Mouse (Mus musculus) midbrain, embryonic 13.5 days (tissue): Measurements from ENCODE around the gene Klk1b5. TPM values are rescaled to one million over a fixed set of nuclear protein-coding genes. Genes with fewer than 3 reads are reported as not detected.

ENCODE experiments used
- ATAC-seq: fragments of 200-750 bp; cut with Nextera tagmentation; 2 replicates; pipeline ENCODE4 v1.8.0; 2017; ENCODE audit warnings: mild to moderate bottlenecking, moderate TSS enrichment, moderate library complexity
- H3K27ac ChIP-seq: fragments of 300-500 bp; sonication (generic); 2 replicates; pipeline ENCODE4 v1.5.1; 2015; ENCODE audit warnings: inconsistent platforms, mild to moderate bottlenecking, moderate library complexity
- H3K27me3 ChIP-seq: fragments of 300-500 bp; sonication (generic); 2 replicates; pipeline ENCODE4 v1.6.1; 2015; ENCODE audit warnings: mild to moderate bottlenecking, inconsistent platforms
- H3K36me3 ChIP-seq: fragments of 300-500 bp; sonication (generic); 2 replicates; pipeline ENCODE4 v1.6.1; 2015; ENCODE audit warnings: mild to moderate bottlenecking, inconsistent platforms
- H3K4me1 ChIP-seq: fragments of 300-500 bp; sonication (generic); replicated peaks from 2 replicates; pipeline ENCODE4 v1.6.1; 2015; ENCODE audit warnings: inconsistent platforms
- H3K4me2 ChIP-seq: fragments of 300-500 bp; sonication (generic); replicated peaks from 2 replicates; pipeline ENCODE4 v1.6.1; 2015; ENCODE audit warnings: moderate library complexity, mild to moderate bottlenecking, inconsistent platforms
- H3K4me3 ChIP-seq: fragments of 300-500 bp; sonication (generic); replicated peaks from 2 replicates; pipeline ENCODE4 v1.5.1; 2015; ENCODE audit warnings: mild to moderate bottlenecking, inconsistent platforms
- H3K9ac ChIP-seq: fragments of 300-500 bp; sonication (generic); replicated peaks from 2 replicates; pipeline ENCODE4 v1.6.1; 2015; ENCODE audit warnings: mild to moderate bottlenecking, inconsistent platforms
- H3K9me3 ChIP-seq: fragments of 300-500 bp; sonication (generic); 2 replicates; pipeline ENCODE4 v1.6.1; 2016; ENCODE audit warnings: mild to moderate bottlenecking, inconsistent platforms
- WGBS: fragments of 180-500 bp; shearing (Covaris S2); methylation state at CpG from one replicate; pipeline ENCODE4 v1.1.7; 2015; 5-methylcytosine and 5-hydroxymethylcytosine counted together
- polyA plus RNA-seq: library from polyadenylated mRNA; unstranded; fragments of >200 nt; fragmentation: Nextera tagmentation; extraction: Ambion mirVana; gene quantifications from 2 replicates; pipeline ENCODE4 v1.2.1, GENCODE M21; 2015

Gene Klk1b5
- polyA plus RNA-seq, 1 experiment from 2014 or later = not detected

DNA sequence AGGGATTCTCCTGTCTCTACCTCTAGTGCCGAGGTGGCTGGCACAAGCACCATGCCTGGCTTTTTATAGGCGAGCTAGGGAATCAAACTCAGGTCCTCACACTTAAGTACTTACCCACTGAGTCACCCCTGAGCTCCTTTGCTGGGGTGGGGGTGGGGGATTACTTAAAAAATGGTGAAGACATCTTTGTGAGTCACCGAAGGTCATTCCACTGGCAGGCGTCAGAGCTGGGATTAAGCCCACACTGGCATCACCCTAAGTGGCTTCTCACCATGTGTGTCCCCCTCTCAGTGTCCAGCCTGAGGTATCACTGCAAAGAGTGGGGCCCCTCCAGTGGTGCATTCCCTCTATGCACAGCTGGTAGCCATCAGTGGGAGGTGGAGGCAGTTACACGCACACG is 44.7 kb downstream of the Klk1b5 start:
- 73% methylated on average over 6 of the region's 6 CpGs for WGBS

DNA sequence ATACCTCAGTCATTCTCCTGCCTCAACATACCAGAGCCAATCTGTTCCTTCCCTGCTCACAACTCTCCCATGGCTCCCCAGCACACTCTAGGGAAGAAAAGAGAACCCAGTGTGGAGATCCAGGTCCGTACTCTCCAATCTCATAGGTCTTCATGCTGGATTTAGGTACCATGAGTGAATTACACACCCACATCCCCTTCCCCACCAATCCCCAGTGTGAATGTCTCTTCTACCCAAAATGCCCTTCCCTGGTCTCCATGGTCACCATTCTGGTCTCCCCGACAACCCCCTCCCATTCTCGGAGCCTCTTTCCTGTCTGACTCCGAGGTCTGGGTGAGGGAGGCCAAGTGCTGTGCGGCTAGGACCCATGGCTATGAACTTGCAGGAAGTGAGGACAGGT is 45.4 kb downstream of the Klk1b5 start, which contains the start of gene Gm15517:
TSS of gene Gm15517 (plus strand) at position 301 of the 400 bp plus-strand sequence.
- peaks cover 7% of the 10 kb centered on the region for H3K4me1 ChIP-seq
- no peaks in the 10 kb centered on the region for H3K9me3 ChIP-seq
- H3K4me3 ChIP-seq = no peak within 1 kb of the TSS
- no peak for ATAC-seq
- WGBS = 47% methylated on average over 5 of the region's 5 CpGs
- no peaks in the 10 kb centered on the region for H3K36me3 ChIP-seq
- H3K9ac ChIP-seq = peak within 1 kb of the TSS; percentile 19; the same call in 1 of the 2 replicates
- no peak within 1 kb of the TSS for H3K4me2 ChIP-seq
- H3K27me3 ChIP-seq = peaks cover 15% of the 10 kb centered on the region; the same call in 1 of the 2 replicates
- H3K27ac ChIP-seq = no peak within 1 kb of the TSS

More for the DNA sequence above, 44.7 kb downstream of the Klk1b5 start:
- no peaks in the 10 kb centered on the region for H3K36me3 ChIP-seq
- peaks cover 15% of the 10 kb centered on the region; the same call in 1 of the 2 replicates for H3K27me3 ChIP-seq
- no peak overlapping the region for H3K4me3 ChIP-seq
- H3K4me2 ChIP-seq = no peak overlapping the region
- H3K27ac ChIP-seq = no peak overlapping the region
- no peaks in the 10 kb centered on the region for H3K9me3 ChIP-seq
- H3K9ac ChIP-seq = no peak overlapping the region
- peaks cover 7% of the 10 kb centered on the region for H3K4me1 ChIP-seq
- no peak for ATAC-seq

DNA sequence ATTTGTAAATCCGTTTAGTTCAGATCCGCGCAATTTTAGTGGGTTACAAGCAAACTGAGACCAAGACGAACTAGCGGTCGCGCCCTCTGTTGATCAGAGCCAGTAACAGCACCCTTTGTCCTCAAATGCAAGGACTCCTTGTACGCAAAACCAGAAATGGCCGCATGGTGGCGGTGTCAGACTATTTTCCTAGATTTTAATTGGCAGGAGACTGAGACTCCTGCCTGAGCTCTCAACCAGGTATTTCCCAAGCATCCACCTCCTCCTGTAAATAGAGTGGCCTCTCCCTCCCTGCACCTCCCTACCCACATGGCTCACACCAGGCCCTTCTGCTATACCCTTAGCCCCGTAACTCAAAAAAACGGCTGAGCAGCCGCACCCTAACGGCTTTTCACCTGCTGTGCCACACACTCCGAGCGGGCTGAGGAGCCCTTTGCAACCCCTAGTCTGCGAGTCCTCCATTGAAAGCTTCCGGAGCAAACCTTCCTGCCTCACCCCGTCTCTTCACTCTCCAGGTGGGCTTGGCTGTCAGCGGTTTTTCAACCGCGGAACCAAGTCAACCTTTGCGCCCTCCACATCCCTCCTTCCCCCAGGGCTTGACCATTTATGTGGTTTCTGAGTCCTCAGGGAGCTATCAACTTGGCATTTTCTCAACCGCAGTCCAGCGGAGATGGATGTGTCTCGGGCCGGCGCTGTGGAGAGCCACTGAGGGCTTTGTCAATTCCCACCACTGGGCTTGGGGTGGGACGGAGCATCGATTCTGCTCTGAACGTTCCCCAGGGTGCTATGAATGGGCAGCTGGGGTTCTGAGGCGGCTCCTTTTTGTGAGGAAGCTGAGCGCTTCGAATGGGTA is 47.3 kb downstream of the Klk1b5 start:
- H3K36me3 ChIP-seq = no peaks in the 10 kb centered on the region
- no peaks in the 10 kb centered on the region for H3K9me3 ChIP-seq
- peak overlapping the region; percentile 67 for H3K9ac ChIP-seq
- H3K4me1 ChIP-seq = peaks cover 7% of the 10 kb centered on the region
- H3K27me3 ChIP-seq = peaks cover 15% of the 10 kb centered on the region
- H3K27ac ChIP-seq = peak overlapping the region; percentile 58
- peak; percentile 89 for ATAC-seq
- H3K4me2 ChIP-seq = peak overlapping the region; percentile 64
- peak overlapping the region; percentile 37 for H3K4me3 ChIP-seq
- 1% methylated on average over 34 of the region's 34 CpGs for WGBS

DNA sequence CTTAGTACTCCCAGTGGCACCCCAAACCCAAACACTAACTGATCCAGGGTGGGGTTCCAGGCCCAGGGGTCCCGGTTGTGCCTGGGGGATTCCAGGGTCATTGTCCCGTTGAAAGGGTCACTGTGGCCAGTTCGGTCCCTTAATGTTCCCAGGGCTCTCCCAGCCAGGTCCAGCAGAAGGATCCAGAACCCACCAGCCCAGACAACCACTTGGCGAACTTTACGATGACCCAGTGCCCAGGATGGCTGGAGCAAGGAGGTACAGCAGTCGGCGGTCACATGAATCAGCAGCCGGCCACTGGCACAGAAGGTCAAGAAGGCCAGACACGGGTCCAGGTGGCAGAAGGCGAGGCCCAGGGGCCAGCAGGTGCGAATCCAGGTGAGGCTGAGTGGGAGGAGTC is 52.4 kb downstream of the Klk1b5 start:
- peaks cover 18% of the 10 kb centered on the region for H3K27me3 ChIP-seq
- no peak overlapping the region for H3K9ac ChIP-seq
- no peak overlapping the region for H3K4me3 ChIP-seq
- WGBS = 85% methylated on average over 11 of the region's 11 CpGs
- H3K9me3 ChIP-seq = no peaks in the 10 kb centered on the region
- H3K36me3 ChIP-seq = no peaks in the 10 kb centered on the region
- H3K4me1 ChIP-seq = peaks cover 4% of the 10 kb centered on the region
- no peak overlapping the region for H3K4me2 ChIP-seq
- no peak overlapping the region for H3K27ac ChIP-seq
- no peak for ATAC-seq

DNA sequence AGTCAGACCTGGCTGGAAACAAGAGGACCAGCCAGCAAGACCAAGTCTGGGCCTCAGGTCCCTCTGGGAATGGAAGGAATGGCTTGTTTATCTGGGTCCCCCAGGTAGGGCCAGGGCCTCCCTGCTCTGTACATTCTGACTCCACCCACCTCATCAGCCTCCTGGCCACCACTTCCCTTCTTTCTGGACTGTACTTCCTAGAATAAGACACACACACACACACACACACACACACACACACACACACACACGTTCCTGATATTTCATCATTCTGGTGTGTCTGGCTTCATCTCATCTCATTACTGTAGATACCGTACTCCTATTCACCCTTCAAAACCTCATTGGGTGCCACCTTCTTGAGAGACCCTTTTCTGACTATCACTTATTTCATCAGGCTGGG is 53.7 kb downstream of the Klk1b5 start:
- no peak overlapping the region for H3K27ac ChIP-seq
- H3K27me3 ChIP-seq = peaks cover 23% of the 10 kb centered on the region
- H3K4me3 ChIP-seq = no peak overlapping the region
- H3K9me3 ChIP-seq = no peaks in the 10 kb centered on the region
- WGBS = 96% methylated on average over 2 of the region's 2 CpGs
- H3K4me2 ChIP-seq = no peak overlapping the region
- no peak overlapping the region for H3K9ac ChIP-seq
- H3K36me3 ChIP-seq = no peaks in the 10 kb centered on the region
- H3K4me1 ChIP-seq = no peaks in the 10 kb centered on the region
- no peak for ATAC-seq

Other genes starting within 250 kb of the Klk1b5 start
- gene Klk1b1, start 249.2 kb upstream of the Klk1b5 start, polyA plus RNA-seq = not detected in 2 replicates
- gene Klk1b9, start 239.9 kb upstream of the Klk1b5 start, polyA plus RNA-seq = not detected in 2 replicates
- not detected in 2 replicates for gene Klk1b11, start 220.1 kb upstream of the Klk1b5 start, polyA plus RNA-seq
- not detected in 2 replicates for gene Klk1b26, start 203.8 kb upstream of the Klk1b5 start, polyA plus RNA-seq
- not detected in 2 replicates for gene Klk1b27, start 163.7 kb upstream of the Klk1b5 start, polyA plus RNA-seq
- gene Klk1b21, start 113.6 kb upstream of the Klk1b5 start, polyA plus RNA-seq = not detected in 2 replicates
- gene Klk1b22, start 103.3 kb upstream of the Klk1b5 start, polyA plus RNA-seq = not detected in 2 replicates
- not detected in 2 replicates for gene Klk1b16, start 79.2 kb upstream of the Klk1b5 start, polyA plus RNA-seq
- not detected in 2 replicates for gene Klk1b24, start 27.7 kb upstream of the Klk1b5 start, polyA plus RNA-seq
- gene Klk1b3, start 17.8 kb upstream of the Klk1b5 start, polyA plus RNA-seq = not detected in 2 replicates
- not detected in 2 replicates for gene Klk1b4, start 8.5 kb upstream of the Klk1b5 start, polyA plus RNA-seq
- gene Klk1, start 9.4 kb downstream of the Klk1b5 start, polyA plus RNA-seq = not detected in 2 replicates
- not detected in 2 replicates for gene Gm36864, start 20.2 kb downstream of the Klk1b5 start, polyA plus RNA-seq
- gene 1700028J19Rik, start 30.8 kb downstream of the Klk1b5 start, polyA plus RNA-seq = 1.5 and 1.6 TPM in 2 replicates
- gene 2410002F23Rik, start 30.8 kb downstream of the Klk1b5 start, polyA plus RNA-seq = 205 and 217 TPM in 2 replicates
- 0.09 TPM in 1 of 2 replicates, not detected in the other for gene Acp4, start 41.4 kb downstream of the Klk1b5 start, polyA plus RNA-seq
- gene Gm15517, start 45.5 kb downstream of the Klk1b5 start, polyA plus RNA-seq = not detected in 2 replicates
- 3.7 and 4.0 TPM in 2 replicates for gene Clec11a, start 91.0 kb downstream of the Klk1b5 start, polyA plus RNA-seq
- gene Shank1, start 94.3 kb downstream of the Klk1b5 start, polyA plus RNA-seq = 26.0 and 26.4 TPM in 2 replicates
- gene Syt3, start 168.2 kb downstream of the Klk1b5 start, polyA plus RNA-seq = 16.9 and 17.6 TPM in 2 replicates
- 0.70 and 1.4 TPM in 2 replicates for gene 1700008O03Rik, start 169.9 kb downstream of the Klk1b5 start, polyA plus RNA-seq
- 15.7 and 16.4 TPM in 2 replicates for gene Lrrc4b, start 213.1 kb downstream of the Klk1b5 start, polyA plus RNA-seq
- gene Aspdh, start 249.4 kb downstream of the Klk1b5 start, polyA plus RNA-seq = 8.6 and 10.8 TPM in 2 replicates